In genomic region chr3:135691191-135692131, GRCm38 (mm10) we compare ENCODE assay signal across 8 mouse cellular contexts. TPM values are rescaled to one million over a fixed set of nuclear protein-coding genes. Genes with fewer than 3 reads are reported as not detected.
DNase-seq lines count a peak whose midpoint lies in the region; ATAC-seq and TF ChIP-seq lines count a peak whose summit lies in the region.

Gene Nfkb1, minus strand, starts transcription at chr3:135691547.

- peak within 1 kb of the TSS; percentile 76 for H3K4me2 ChIP-seq in hindbrain, embryonic 11.5 days (replicated peaks; ENCODE audit: low read depth, low read length)

- H3K27me3 ChIP-seq in MEL (ENCODE audit: control insufficient read depth in 1 of 2, insufficient read depth in 2 of 2, low read length in 2 of 2), result no peaks in the 10 kb centered on the region
- no peaks in the 10 kb centered on the region for H3K27me3 ChIP-seq in hindbrain, embryonic 11.5 days (ENCODE audit: control insufficient read depth, insufficient read depth, low read length)

- WGBS in hindbrain, embryonic 11.5 days, result under 1% methylated on average over 55 of the region's 102 CpGs

- peak within 1 kb of the TSS; percentile 53 for H3K27ac ChIP-seq in MEL (ENCODE audit: control insufficient read depth, low read depth, low read length)
- peak within 1 kb of the TSS; percentile 89 for H3K27ac ChIP-seq in hindbrain, embryonic 11.5 days (ENCODE audit: low read depth, low read length)

- peak; percentile 88 for ATAC-seq in hindbrain, embryonic 11.5 days (ENCODE audit: low FRiP score)

- TF ChIP-seq CTCF in MEL (IDR thresholded peaks at IDR 0.05 in 2 of 3, conservative IDR thresholded peaks at IDR 0.05 in 1 of 3; ENCODE audit: control insufficient read depth in 1 of 3, insufficient read depth in 1 of 3, low read depth in 2 of 3, low read length in 3 of 3, poor library complexity in 1 of 3, severe bottlenecking in 1 of 3), result no peak

- peak; percentile 52 for DNase-seq in MEL (ENCODE audit: low read depth, low spot score)
- DNase-seq in cerebellum, adult 9-10 months, result peak; percentile 64
- peak in 1 of 2 experiments; percentile 52 for DNase-seq in frontal cortex, adult 2 months (ENCODE audit: extremely low spot score in 1 of 2, low spot score in 1 of 2)
- peak; percentile 72 for DNase-seq in hindbrain, embryonic 11.5 days (ENCODE audit: low spot score)
- DNase-seq in layer of hippocampus, postnatal 10 days (ENCODE audit: low spot score in 2 of 2), result peak; percentile 65 to 70
- DNase-seq in lung, postnatal 14 days, result peak; percentile 74
- peak; percentile 45 for DNase-seq in ovary, postnatal 14 days (ENCODE audit: low spot score)
- peak; percentile 80 for DNase-seq in thymus, postnatal 14 days

- H3K79me2 ChIP-seq in MEL (ENCODE audit: control insufficient read depth, insufficient read depth, low read length, poor library complexity), result peaks cover 18% of the 10 kb centered on the region

- H3K4me1 ChIP-seq in MEL (ENCODE audit: control insufficient read depth in 1 of 2, insufficient read depth in 2 of 2, low read length in 2 of 2), result peaks cover 30 to 32% of the 10 kb centered on the region in 2 experiments
- no peaks in the 10 kb centered on the region; the same call in 1 of the 2 replicates for H3K4me1 ChIP-seq in hindbrain, embryonic 11.5 days (replicated peaks; ENCODE audit: control insufficient read depth, insufficient read depth, low read length)

- TF ChIP-seq POLR2A in MEL (IDR thresholded peaks at IDR 0.05; ENCODE audit: control insufficient read depth in 1 of 2, insufficient read depth in 1 of 2, low read depth in 1 of 2, low read length in 2 of 2, poor library complexity in 1 of 2), result peak in 1 of 2 experiments; percentile 30; a peak in 1 of 4 replicates

- H3K9ac ChIP-seq in MEL (ENCODE audit: control insufficient read depth, low read depth, low read length, poor library complexity, severe bottlenecking), result peak within 1 kb of the TSS; percentile 97
- H3K9ac ChIP-seq in hindbrain, embryonic 11.5 days (ENCODE audit: low read depth, low read length), result peak within 1 kb of the TSS; percentile 96

- H3K9me3 ChIP-seq in MEL (replicated peaks; ENCODE audit: insufficient read depth, low read length), result no peaks in the 10 kb centered on the region
- no peaks in the 10 kb centered on the region for H3K9me3 ChIP-seq in hindbrain, embryonic 11.5 days (ENCODE audit: control insufficient read depth, low read length)

- H3K4me3 ChIP-seq in MEL (ENCODE audit: control insufficient read depth in 1 of 2, insufficient read depth in 1 of 2, low read depth in 2 of 2, low read length in 2 of 2), result peak within 1 kb of the TSS; percentile 88 to 94
- H3K4me3 ChIP-seq in hindbrain, embryonic 11.5 days (ENCODE audit: low read depth, low read length), result peak within 1 kb of the TSS; percentile 74

- no peak for TF ChIP-seq RAD21 in MEL (IDR thresholded peaks at IDR 0.05; ENCODE audit: low read depth, low read length)

- TF ChIP-seq EP300 in MEL (IDR thresholded peaks at IDR 0.05; ENCODE audit: low read depth in 1 of 2, low read length in 2 of 2), result no peak

- peaks cover 0 to 33% of the 10 kb centered on the region in 2 experiments; a peak in 2 of 4 replicates for H3K36me3 ChIP-seq in MEL (ENCODE audit: control insufficient read depth in 1 of 2, insufficient read depth in 2 of 2, low read length in 2 of 2)
- H3K36me3 ChIP-seq in hindbrain, embryonic 11.5 days (ENCODE audit: control insufficient read depth, insufficient read depth, low read length), result no peaks in the 10 kb centered on the region

TF ChIP-seq in MEL, 35 proteins besides CTCF, POLR2A, EP300 and RAD21:
- TF ChIP-seq NRF1 (IDR thresholded peaks at IDR 0.05; ENCODE audit: insufficient read depth, low read depth, low read length, poor library complexity, severe bottlenecking), result 0 out of 2 replicates have a peak, but pooled peaks have one; percentile 18
- TF ChIP-seq ZNF384 (IDR thresholded peaks at IDR 0.05; ENCODE audit: low read depth, low read length), result no peak
- no peak for TF ChIP-seq BHLHE40 (IDR thresholded peaks at IDR 0.05; ENCODE audit: borderline replicate concordance, low read depth, low read length)
- TF ChIP-seq TCF12 (IDR thresholded peaks at IDR 0.05; ENCODE audit: low read depth, low read length), result 0 out of 2 replicates have a peak, but pooled peaks have one; percentile 17
- 0 out of 2 replicates have a peak, but pooled peaks have one; percentile 47 for TF ChIP-seq UBTF (IDR thresholded peaks at IDR 0.05; ENCODE audit: borderline replicate concordance, insufficient read depth, low read depth, low read length)
- TF ChIP-seq NELFE (IDR thresholded peaks at IDR 0.05; ENCODE audit: low read depth, low read length), result peak; percentile 32; the same call in 1 of the 2 replicates
- TF ChIP-seq ELF1 (IDR thresholded peaks at IDR 0.05; ENCODE audit: low read depth, low read length), result 0 out of 2 replicates have a peak, but pooled peaks have one; percentile 25

RNA-seq across cellular contexts. Expression of gene Nfkb1, which starts in this region (rescaled TPM):
- total RNA-seq in MEL (2012; rRNA removed), result 36.3 and 44.8 TPM in 2 replicates
- polyA plus RNA-seq in MEL (2012; ENCODE audit: insufficient read depth in 1 of 2, insufficient read length in 2 of 2, low read depth in 1 of 2, low replicate concordance in 2 of 2, missing spikeins in 1 of 2), result 10 to 100 TPM; 59.9 to 93.6 TPM
- polyA plus RNA-seq in frontal cortex, adult 2 months (2012; rRNA removed), result 23.4 and 24.0 TPM in 2 replicates
- polyA plus RNA-seq in hindbrain, embryonic 11.5 days (2014; fragmentation: Nextera tagmentation; extraction: Ambion mirVana), result 10.6 and 12.3 TPM in 2 replicates
- total RNA-seq in layer of hippocampus, postnatal 10 days (2021), result 10 to 100 TPM; 20.5 to 25.2 TPM
